Mouse (Mus musculus): ENCODE measurements around the gene Sdk2.

DNA sequence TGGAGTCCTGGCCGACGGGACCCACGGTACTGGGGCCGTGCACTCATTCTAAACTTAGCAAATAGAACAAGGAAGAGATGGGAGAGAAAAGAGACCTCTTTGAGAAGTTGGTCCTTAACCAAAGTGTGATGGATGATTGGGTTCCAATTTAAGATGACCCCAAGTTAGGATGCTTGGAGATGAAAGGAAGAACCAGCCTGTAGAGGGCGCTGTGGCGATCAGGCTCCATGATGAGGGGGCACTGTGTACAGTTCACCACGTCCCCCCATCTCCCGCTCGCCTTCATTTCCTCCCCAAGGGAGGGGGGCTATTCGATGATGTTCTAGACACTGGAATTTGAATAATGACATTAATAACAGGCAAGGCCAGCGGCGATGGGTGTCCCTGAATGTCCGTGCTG lies 48.2 kb upstream of the Sdk2 start:
- no peak for TF ChIP-seq CTCF (IDR thresholded peaks at IDR 0.05; ENCODE audit: low read depth, low read length)
- no peak for TF ChIP-seq GATA1 (IDR thresholded peaks at IDR 0.05; ENCODE audit: borderline replicate concordance, low read length)

Measured in G1E (cell line).